Mouse (Mus musculus) hindbrain, embryonic 11.5 days (tissue): ENCODE measurements around the gene Maml3. TPM values are rescaled to one million over a fixed set of nuclear protein-coding genes. Genes with fewer than 3 reads are reported as not detected.

Experiments
- ATAC-seq: fragments of 200-750 bp; cut with Nextera tagmentation; 2 replicates; pipeline ENCODE4 v1.8.0; 2017; ENCODE audit warnings: mild to moderate bottlenecking, moderate TSS enrichment, moderate library complexity; ENCODE audit not compliant: low FRiP score
- DNase-seq: peaks from one replicate; pipeline ENCODE4 v3.0.0-alpha.2; 2015; ENCODE audit warnings: low spot score
- H3K27ac ChIP-seq: fragments of 300-500 bp; sonication (generic); 2 replicates; pipeline ENCODE4 v1.5.1; 2014; ENCODE audit warnings: mild to moderate bottlenecking, low read depth, low read length
- H3K27me3 ChIP-seq: fragments of 300-500 bp; sonication (generic); 2 replicates; pipeline ENCODE4 v1.6.1; 2014; ENCODE audit warnings: mild to moderate bottlenecking, low read length, moderate library complexity, mixed read lengths; ENCODE audit not compliant: control insufficient read depth, insufficient read depth
- H3K36me3 ChIP-seq: fragments of 300-500 bp; sonication (generic); 2 replicates; pipeline ENCODE4 v1.6.1; 2014; ENCODE audit warnings: mild to moderate bottlenecking, low read length, moderate library complexity, mixed read lengths; ENCODE audit not compliant: control insufficient read depth, insufficient read depth
- H3K4me1 ChIP-seq: fragments of 300-500 bp; sonication (generic); replicated peaks from 2 replicates; pipeline ENCODE4 v1.6.1; 2014; ENCODE audit warnings: low read length, mixed read lengths; ENCODE audit not compliant: control insufficient read depth, insufficient read depth
- H3K4me2 ChIP-seq: fragments of 300-500 bp; sonication (generic); replicated peaks from 2 replicates; pipeline ENCODE4 v1.6.1; 2014; ENCODE audit warnings: mild to moderate bottlenecking, low read depth, low read length
- H3K4me3 ChIP-seq: fragments of 300-500 bp; sonication (generic); 2 replicates; pipeline ENCODE4 v1.5.1; 2014; ENCODE audit warnings: low read depth, low read length
- H3K9ac ChIP-seq: fragments of 300-500 bp; sonication (generic); 2 replicates; pipeline ENCODE4 v1.6.1; 2014; ENCODE audit warnings: low read depth, low read length
- H3K9me3 ChIP-seq: fragments of 300-500 bp; sonication (generic); 2 replicates; pipeline ENCODE4 v1.6.1; 2016; ENCODE audit warnings: low read length; ENCODE audit not compliant: control insufficient read depth
- whole genome bisulfite sequencing: fragments of 180-500 bp; shearing (Covaris S2); extraction: QIAGEN DNeasy Blood & Tissue Kit; methylation state at CpG from one replicate; pipeline ENCODE4 v1.1.7; 2014; 5-methylcytosine and 5-hydroxymethylcytosine counted together
- polyA plus RNA-seq: library from polyadenylated mRNA; unstranded; fragments of >200 nt; fragmentation: Nextera tagmentation; extraction: Ambion mirVana; gene quantifications from 2 replicates; pipeline ENCODE4 v1.2.1, GENCODE M21; 2014

Maml3 gene
- polyA plus RNA-seq, 1 experiment from 2014 or later = 7.5 TPM

DNA sequence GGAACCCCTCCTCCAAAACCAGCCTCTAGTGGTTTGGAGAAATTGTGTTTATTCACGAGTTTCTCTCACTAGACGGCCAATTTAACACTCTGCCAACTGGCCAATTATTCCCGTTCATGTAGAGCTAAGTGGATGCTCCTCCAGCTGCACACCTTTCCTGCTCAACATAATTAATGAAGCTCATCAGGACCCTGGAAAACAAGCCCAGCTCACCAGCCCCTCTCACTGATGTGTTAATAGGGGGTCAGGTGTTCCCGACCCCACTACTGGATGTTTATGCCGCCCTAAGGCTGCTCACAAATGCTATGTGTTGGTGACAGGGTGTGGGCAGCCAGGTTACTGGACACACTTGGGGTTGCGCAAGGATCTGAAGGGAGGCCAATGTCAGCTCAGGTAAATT is 263.7 kb downstream of the Maml3 start:
- DNase-seq (no peak), ATAC-seq (0 out of 2 replicates have a peak, but pooled peaks have one; percentile 38)
- Histone ChIP-seq H3K9me3 (no peaks in the 10 kb centered on the region), H3K4me1 (no peaks in the 10 kb centered on the region), H3K9ac (no peak overlapping the region), H3K27me3 (no peaks in the 10 kb centered on the region), H3K4me2 (no peak overlapping the region), H3K36me3 (no peaks in the 10 kb centered on the region), H3K4me3 (no peak overlapping the region), H3K27ac (no peak overlapping the region)
- WGBS = 77% methylated on average over 6 of the region's 6 CpGs

DNA sequence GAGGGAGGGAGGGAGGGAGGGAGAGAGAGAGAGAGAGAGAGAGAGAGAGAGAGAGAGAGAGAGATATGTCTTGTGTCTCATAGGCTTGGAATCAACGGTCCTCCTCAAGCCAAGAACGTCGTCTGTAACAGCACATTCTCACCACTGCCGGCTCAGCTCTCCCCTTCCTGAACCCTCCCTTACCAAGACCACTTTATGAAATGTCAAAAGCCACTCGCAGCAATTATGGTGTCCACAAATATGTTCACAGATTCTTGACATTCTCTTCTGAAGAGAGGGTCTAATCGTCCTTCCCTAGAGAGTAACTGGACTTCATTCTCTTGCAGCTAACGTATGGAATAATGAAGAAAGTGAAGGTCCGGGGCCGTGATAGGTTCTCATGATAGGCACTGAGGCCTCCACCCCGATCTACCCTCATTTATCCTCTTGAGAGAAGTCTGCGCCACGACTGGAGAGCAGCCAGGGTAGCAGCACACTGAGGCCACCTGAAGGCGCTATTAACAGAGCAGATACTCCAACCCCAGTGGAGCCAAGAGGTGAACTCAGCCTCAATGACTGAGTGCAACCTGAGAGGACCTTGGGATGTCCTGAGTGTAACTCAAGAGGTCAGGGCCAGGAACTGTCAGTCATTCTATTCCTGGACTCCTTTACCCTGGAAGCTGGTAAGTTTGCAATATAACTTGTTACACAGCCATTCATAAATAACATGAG is 264.6 kb downstream of the Maml3 start:
- no peaks in the 10 kb centered on the region for H3K36me3 ChIP-seq
- no peaks in the 10 kb centered on the region for H3K4me1 ChIP-seq
- ATAC-seq = no peak
- no peak overlapping the region for H3K4me3 ChIP-seq
- no peak overlapping the region for H3K4me2 ChIP-seq
- DNase-seq = no peak
- no peaks in the 10 kb centered on the region for H3K9me3 ChIP-seq
- no peak overlapping the region for H3K9ac ChIP-seq
- H3K27ac ChIP-seq = no peak overlapping the region
- 88% methylated on average over 13 of the region's 13 CpGs for WGBS
- no peaks in the 10 kb centered on the region for H3K27me3 ChIP-seq

DNA sequence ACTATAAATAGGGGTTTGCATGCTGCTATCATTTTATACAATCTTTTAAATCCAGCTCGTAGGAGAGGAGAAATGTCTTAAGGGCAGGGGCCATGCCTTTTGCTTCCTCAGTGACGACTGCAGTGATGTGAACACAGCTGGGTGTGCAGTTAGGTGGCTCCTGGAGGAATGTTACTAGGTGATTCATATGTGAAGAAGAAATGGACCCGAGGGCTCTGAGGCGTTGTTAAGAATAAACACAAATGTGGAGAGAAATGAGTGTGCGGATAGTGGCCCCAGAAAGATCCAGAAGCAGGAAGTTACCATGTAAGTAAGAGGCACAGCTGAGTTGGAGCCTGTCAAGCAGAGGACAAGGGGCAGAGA is 265.5 kb downstream of the Maml3 start:
- Histone ChIP-seq H3K27me3 (no peaks in the 10 kb centered on the region), H3K36me3 (no peaks in the 10 kb centered on the region), H3K9me3 (no peaks in the 10 kb centered on the region), H3K4me2 (no peak overlapping the region), H3K4me3 (no peak overlapping the region), H3K27ac (no peak overlapping the region), H3K4me1 (no peaks in the 10 kb centered on the region), H3K9ac (no peak overlapping the region)
- 85% methylated on average over 5 of the region's 5 CpGs for WGBS
- ATAC-seq (no peak), DNase-seq (no peak)

DNA sequence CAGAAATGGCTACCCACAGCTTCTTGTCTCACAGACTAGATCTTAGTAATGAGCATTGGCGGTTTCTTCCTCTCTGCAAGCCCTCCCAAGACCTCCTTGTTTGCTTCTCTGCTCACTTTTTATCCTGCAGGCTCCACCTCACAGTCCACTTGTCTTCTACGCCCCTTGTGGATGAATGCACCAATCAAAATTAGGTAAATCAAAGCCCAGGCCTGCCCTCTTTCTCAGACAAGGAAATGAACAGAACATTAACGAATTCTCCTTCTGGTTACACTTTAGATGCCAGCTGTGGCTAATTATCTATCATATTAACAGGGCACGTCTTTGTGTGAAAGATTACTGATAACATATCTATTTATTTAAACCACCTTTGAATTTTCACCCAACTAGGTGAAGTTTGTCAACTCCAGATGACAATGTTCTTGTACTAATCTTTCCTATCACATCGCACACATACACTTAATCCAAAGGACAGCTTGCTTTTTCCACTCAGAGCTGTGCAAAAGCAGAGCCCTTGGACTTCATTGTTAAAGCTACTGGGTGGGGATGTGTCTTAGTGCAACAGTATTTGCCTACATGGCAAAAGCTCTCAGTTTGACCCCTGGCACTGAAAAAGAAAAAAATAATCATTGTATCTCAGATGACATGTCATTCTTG is 266.1 kb downstream of the Maml3 start:
- H3K4me2 ChIP-seq = no peak overlapping the region
- no peak overlapping the region for H3K9ac ChIP-seq
- H3K27me3 ChIP-seq = no peaks in the 10 kb centered on the region
- no peaks in the 10 kb centered on the region for H3K4me1 ChIP-seq
- H3K4me3 ChIP-seq = no peak overlapping the region
- no peaks in the 10 kb centered on the region for H3K36me3 ChIP-seq
- DNase-seq (no peak), ATAC-seq (no peak)
- no peaks in the 10 kb centered on the region for H3K9me3 ChIP-seq
- WGBS = 91% methylated on average over 5 of the region's 5 CpGs
- H3K27ac ChIP-seq = no peak overlapping the region

DNA sequence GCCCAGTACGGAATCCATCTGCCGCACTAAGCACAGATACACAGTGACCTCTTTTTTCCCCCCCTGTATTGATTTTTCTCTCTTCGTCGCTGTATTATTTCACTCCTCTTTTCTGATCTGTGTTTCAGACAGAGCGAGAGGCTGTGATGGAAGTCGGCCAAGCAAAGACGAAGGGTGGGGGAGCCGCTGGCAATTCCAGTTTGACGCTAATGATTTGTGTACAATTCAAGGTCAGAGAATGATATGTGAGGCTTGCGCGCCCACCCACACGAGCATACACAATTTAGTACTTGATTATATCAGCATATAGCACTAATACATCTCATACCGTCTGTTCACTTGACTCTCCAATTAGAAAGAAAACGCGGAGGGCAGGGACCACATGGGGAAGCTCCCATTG is 271.9 kb downstream of the Maml3 start:
- no peak overlapping the region for H3K4me3 ChIP-seq
- H3K4me1 ChIP-seq = no peaks in the 10 kb centered on the region
- no peaks in the 10 kb centered on the region for H3K36me3 ChIP-seq
- no peak overlapping the region for H3K9ac ChIP-seq
- H3K27me3 ChIP-seq = no peaks in the 10 kb centered on the region
- peak overlapping the region; percentile 60 for H3K27ac ChIP-seq
- 77% methylated on average over 15 of the region's 15 CpGs for WGBS
- ATAC-seq (no peak), DNase-seq (no peak)
- H3K4me2 ChIP-seq = no peak overlapping the region
- no peaks in the 10 kb centered on the region for H3K9me3 ChIP-seq

DNA sequence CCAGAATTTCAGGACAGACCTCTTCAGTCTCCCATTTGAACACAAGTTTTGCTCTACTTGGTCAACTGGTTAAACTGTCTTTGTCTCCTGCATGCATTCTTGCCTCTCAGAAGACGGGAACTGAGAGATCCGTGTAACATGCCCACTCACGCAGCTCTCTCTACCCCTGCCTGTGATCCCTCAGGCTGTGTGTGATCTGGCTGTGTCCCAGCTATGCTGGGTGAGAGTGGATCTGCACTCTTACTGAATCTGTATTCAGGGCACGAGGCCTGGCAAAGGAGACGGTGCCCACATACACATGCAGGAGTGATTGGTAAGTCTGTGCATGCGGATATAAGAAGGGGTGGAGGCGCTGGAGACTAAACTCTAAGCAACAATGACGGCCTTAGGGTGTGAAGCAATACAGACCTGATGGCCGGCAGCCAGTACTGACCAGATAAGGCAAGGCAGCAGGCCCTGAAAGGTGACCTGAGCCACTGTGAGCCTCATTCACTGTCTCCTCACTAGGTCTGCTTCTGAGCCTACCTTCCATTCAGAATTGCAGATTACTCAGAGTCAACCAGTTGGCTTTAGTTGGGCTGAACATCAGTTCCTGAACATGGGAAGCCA is 274.0 kb downstream of the Maml3 start:
- DNase-seq = no peak
- Histone ChIP-seq H3K4me1 (no peaks in the 10 kb centered on the region), H3K27ac (no peak overlapping the region), H3K9me3 (no peaks in the 10 kb centered on the region), H3K36me3 (no peaks in the 10 kb centered on the region), H3K9ac (no peak overlapping the region), H3K4me3 (no peak overlapping the region), H3K27me3 (no peaks in the 10 kb centered on the region), H3K4me2 (no peak overlapping the region)
- WGBS = 93% methylated on average over 9 of the region's 9 CpGs
- ATAC-seq = no peak

DNA sequence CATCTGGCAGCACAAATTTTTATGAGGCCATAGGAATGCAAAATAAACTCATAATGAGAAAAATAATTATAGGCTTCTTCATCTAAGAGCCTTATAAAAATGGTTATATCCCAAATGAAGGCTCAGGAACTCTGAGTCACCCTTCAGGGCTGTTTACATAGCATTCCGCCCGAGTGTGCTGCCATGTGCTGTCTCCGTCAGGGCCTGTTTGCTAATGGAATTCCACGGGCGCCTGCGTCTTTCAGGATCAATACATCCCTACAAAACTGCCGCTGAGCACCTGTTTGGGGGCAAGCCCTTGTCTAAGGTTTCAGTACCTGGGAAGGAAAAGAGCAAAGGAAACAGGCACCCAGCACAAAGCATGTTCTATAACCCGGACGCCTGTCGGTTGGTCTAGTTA is 279.3 kb downstream of the Maml3 start:
- 63% methylated on average over 10 of the region's 10 CpGs for WGBS
- DNase-seq = no peak
- Histone ChIP-seq H3K4me2 (no peak overlapping the region), H3K36me3 (no peaks in the 10 kb centered on the region), H3K9me3 (no peaks in the 10 kb centered on the region), H3K27ac (no peak overlapping the region), H3K27me3 (no peaks in the 10 kb centered on the region), H3K4me1 (no peaks in the 10 kb centered on the region), H3K4me3 (no peak overlapping the region), H3K9ac (no peak overlapping the region)
- ATAC-seq = no peak

DNA sequence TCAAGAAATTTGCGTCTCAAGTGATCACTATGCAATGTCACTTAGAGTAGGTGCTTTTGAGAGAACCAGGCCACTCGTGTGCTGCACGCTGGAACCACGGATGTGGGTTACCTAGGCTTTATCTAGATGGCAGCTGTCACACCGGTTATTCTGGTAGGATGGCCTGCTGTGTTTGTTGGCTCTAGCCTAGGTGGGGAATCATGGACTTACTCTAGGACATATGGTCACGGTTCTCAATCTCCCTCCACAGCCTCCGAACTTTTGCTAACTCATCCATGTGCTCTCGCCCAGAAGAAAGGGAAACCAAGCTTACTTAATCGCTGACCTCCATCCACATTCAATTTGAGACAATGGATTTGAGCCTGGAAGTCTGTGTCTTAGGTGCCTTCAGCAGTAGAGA is 280.4 kb downstream of the Maml3 start:
- no peaks in the 10 kb centered on the region for H3K36me3 ChIP-seq
- no peaks in the 10 kb centered on the region for H3K4me1 ChIP-seq
- no peak for ATAC-seq
- no peak for DNase-seq
- H3K4me3 ChIP-seq = no peak overlapping the region
- H3K27me3 ChIP-seq = no peaks in the 10 kb centered on the region
- no peak overlapping the region for H3K4me2 ChIP-seq
- no peaks in the 10 kb centered on the region for H3K9me3 ChIP-seq
- WGBS = 88% methylated on average over 9 of the region's 9 CpGs
- H3K9ac ChIP-seq = no peak overlapping the region
- no peak overlapping the region for H3K27ac ChIP-seq

DNA sequence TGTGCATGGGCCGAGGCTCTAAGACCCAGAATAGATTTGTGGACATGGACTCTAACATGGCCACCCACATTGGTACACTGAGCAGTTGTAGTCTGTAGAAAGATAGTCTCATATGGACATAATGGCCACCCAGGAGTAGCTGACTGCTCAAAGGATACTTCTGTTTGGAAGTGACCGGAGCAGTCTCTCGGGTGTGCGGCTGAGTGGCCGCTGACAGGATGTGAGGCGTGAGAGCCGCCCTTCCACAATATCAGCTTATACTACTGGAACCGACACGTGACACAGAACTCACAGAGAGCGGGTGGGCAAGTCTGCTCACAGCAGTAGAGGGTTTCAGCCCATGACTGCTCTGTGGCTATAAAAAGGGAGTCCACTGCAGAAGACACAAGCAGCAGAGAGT is 283.3 kb downstream of the Maml3 start:
- no peaks in the 10 kb centered on the region for H3K4me1 ChIP-seq
- H3K4me2 ChIP-seq = no peak overlapping the region
- H3K4me3 ChIP-seq = no peak overlapping the region
- H3K27me3 ChIP-seq = no peaks in the 10 kb centered on the region
- H3K36me3 ChIP-seq = no peaks in the 10 kb centered on the region
- H3K27ac ChIP-seq = no peak overlapping the region
- DNase-seq = no peak
- ATAC-seq = no peak
- H3K9me3 ChIP-seq = no peaks in the 10 kb centered on the region
- WGBS = 89% methylated on average over 10 of the region's 10 CpGs
- H3K9ac ChIP-seq = no peak overlapping the region
